Mouse (Mus musculus) embryonic stem cell, embryonic (primary cell): ENCODE data around the gene Gm20388.

Source experiments
- CTCF ChIA-PET, 4 experiments: fragments of 300-600 bp in 2 of 4; fragments of 350-600 bp in 2 of 4; sonication (Branson Sonifier 250); formaldehyde crosslinking; loops; one replicate each; lab custom pipeline; 2022; ENCODE audit warnings: inconsistent platforms in 2 of 4; lab: Charles Lee
- POLR2A ChIA-PET, 4 experiments: fragments of 300-600 bp in 2 of 4; fragments of 350-600 bp in 2 of 4; sonication (Branson Sonifier 250); formaldehyde crosslinking; loops; one replicate each; lab custom pipeline; 2022; ENCODE audit warnings: antibody characterized with exemption in 4 of 4, inconsistent platforms in 1 of 4; lab: Charles Lee

Gm20388 gene

GRCm38 (mm10) chr8:122897200-122897599 lies 2986.6 kb downstream of the Gm20388 start:
- POLR2A ChIA-PET = interaction anchor here in 3 of 4 experiments (0.6 to 2.1 kb wide), 6 partner anchors 9 to 170 kb away, joined by 3 to 5 read pairs (median 3); no protein-coding TSS in a partner anchor

GRCm38 (mm10) chr8:122898018-122898417 lies 2987.4 kb downstream of the Gm20388 start:
- CTCF ChIA-PET = interaction anchor here in 2 of 4 experiments (0.9 to 1.7 kb wide), 2 partner anchors 9 kb away, joined by 3 to 5 read pairs; no protein-coding TSS in a partner anchor

More at GRCm38 (mm10) chr8:122897200-122897599, 2986.6 kb downstream of the Gm20388 start:
- CTCF ChIA-PET = interaction anchor here in 3 of 4 experiments (0.6 to 1.9 kb wide), 3 partner anchors 9 to 204 kb away, joined by 3 to 8 read pairs (median 3); no protein-coding TSS in a partner anchor

GRCm38 (mm10) chr8:122898473-122898872 lies 2987.8 kb downstream of the Gm20388 start:
- ChIA-PET CTCF (interaction anchor here in 2 of 4 experiments (0.9 to 1.7 kb wide), 2 partner anchors 8 kb away, joined by 3 to 5 read pairs; no protein-coding TSS in a partner anchor), POLR2A (interaction anchor here in 2 of 4 experiments (1.1 to 2.1 kb wide), 4 partner anchors 8 to 167 kb away, joined by 3 to 5 read pairs (median 4); no protein-coding TSS in a partner anchor)

More at GRCm38 (mm10) chr8:122898018-122898417, 2987.4 kb downstream of the Gm20388 start:
- POLR2A ChIA-PET = interaction anchor here in 2 of 4 experiments (1.1 to 2.1 kb wide), 4 partner anchors 8 to 167 kb away, joined by 3 to 5 read pairs (median 4); no protein-coding TSS in a partner anchor

GRCm38 (mm10) chr8:122899085-122899484 lies 2988.4 kb downstream of the Gm20388 start:
- POLR2A ChIA-PET = interaction anchor here in 2 of 4 experiments (0.6 to 1.2 kb wide), 2 partner anchors 144 to 343 kb away, joined by 3 to 6 read pairs; no protein-coding TSS in a partner anchor

GRCm38 (mm10) chr8:122901476-122901875 lies 2990.8 kb downstream of the Gm20388 start:
- CTCF ChIA-PET = no interaction called here
- POLR2A ChIA-PET = interaction anchor here in 2 of 4 experiments (0.8 to 4.5 kb wide), 8 partner anchors 9 to 199 kb away, joined by 3 to 22 read pairs (median 3); no protein-coding TSS in a partner anchor

More at GRCm38 (mm10) chr8:122899085-122899484, 2988.4 kb downstream of the Gm20388 start:
- CTCF ChIA-PET = interaction anchor here in 1 of 4 experiments (1.7 kb wide), 1 partner anchor 8 kb away, joined by 5 read pairs; no protein-coding TSS in a partner anchor

- ChIA-PET CTCF (no interaction called here), POLR2A (interaction anchor here in 2 of 4 experiments (0.8 to 4.5 kb wide), 7 partner anchors 9 to 201 kb away, joined by 3 to 22 read pairs (median 3); no protein-coding TSS in a partner anchor)
Measured at GRCm38 (mm10) chr8:122901892-122902515, 2991.4 kb downstream of the Gm20388 start.

GRCm38 (mm10) chr8:122902581-122902980 lies 2991.9 kb downstream of the Gm20388 start:
- POLR2A ChIA-PET = interaction anchor here in 3 of 4 experiments (0.6 to 4.5 kb wide), 7 partner anchors 10 to 201 kb away, joined by 3 to 22 read pairs (median 3); no protein-coding TSS in a partner anchor
- CTCF ChIA-PET = no interaction called here

GRCm38 (mm10) chr8:122903002-122903401 lies 2992.4 kb downstream of the Gm20388 start:
- POLR2A ChIA-PET = interaction anchor here in 3 of 4 experiments (0.6 to 4.5 kb wide), 7 partner anchors 10 to 200 kb away, joined by 3 to 22 read pairs (median 4); no protein-coding TSS in a partner anchor

GRCm38 (mm10) chr8:122904496-122904895 lies 2993.9 kb downstream of the Gm20388 start:
- POLR2A ChIA-PET = interaction anchor here in 1 of 4 experiments (1.0 to 4.5 kb wide), 4 partner anchors 12 to 169 kb away, joined by 3 to 22 read pairs (median 3); no protein-coding TSS in a partner anchor
- CTCF ChIA-PET = interaction anchor here in 1 of 4 experiments (1.0 kb wide), 1 partner anchor 9 kb away, joined by 3 read pairs; no protein-coding TSS in a partner anchor

More at GRCm38 (mm10) chr8:122903002-122903401, 2992.4 kb downstream of the Gm20388 start:
- CTCF ChIA-PET = no interaction called here

- POLR2A ChIA-PET = interaction anchor here in 1 of 4 experiments (1.0 to 4.5 kb wide), 4 partner anchors 13 to 168 kb away, joined by 3 to 22 read pairs (median 3); no protein-coding TSS in a partner anchor
- CTCF ChIA-PET = interaction anchor here in 1 of 4 experiments (1.0 kb wide), 1 partner anchor 8 kb away, joined by 3 read pairs; no protein-coding TSS in a partner anchor
Measured at GRCm38 (mm10) chr8:122905346-122905745, 2994.7 kb downstream of the Gm20388 start.

- ChIA-PET POLR2A (interaction anchor here in 2 of 4 experiments (0.6 to 2.1 kb wide), 29 partner anchors 9 to 306 kb away, joined by 3 to 11 read pairs (median 3); partner anchors contain the start of genes Ankrd11 (in 1 of the 2), Chmp1a (in 1 of the 2) and Spata33 (in 1 of the 2)), CTCF (interaction anchor here (0.5 to 1.8 kb wide), 41 partner anchors 8 to 1313 kb away, joined by 3 to 12 read pairs (median 4); no protein-coding TSS in a partner anchor)
Measured at GRCm38 (mm10) chr8:122906463-122907021, 2995.9 kb downstream of the Gm20388 start.

GRCm38 (mm10) chr8:122912150-122912549 lies 3001.5 kb downstream of the Gm20388 start:
- ChIA-PET POLR2A (interaction anchor here in 2 of 4 experiments (0.7 to 1.3 kb wide), 3 partner anchors 31 to 236 kb away, joined by 3 to 4 read pairs (median 3); no protein-coding TSS in a partner anchor), CTCF (no interaction called here)

- CTCF ChIA-PET = interaction anchor here in 2 of 4 experiments (0.6 to 1.1 kb wide), 3 partner anchors 204 to 563 kb away, joined by 3 to 5 read pairs (median 3); no protein-coding TSS in a partner anchor
- POLR2A ChIA-PET = interaction anchor here in 2 of 4 experiments (0.7 to 1.3 kb wide), 5 partner anchors 10 to 235 kb away, joined by 3 to 4 read pairs (median 3); no protein-coding TSS in a partner anchor
Measured at GRCm38 (mm10) chr8:122912871-122913270, 3002.2 kb downstream of the Gm20388 start.

- ChIA-PET CTCF (interaction anchor here in 1 of 4 experiments (1.0 to 1.2 kb wide), 3 partner anchors 10 kb away, joined by 3 to 5 read pairs (median 3); no protein-coding TSS in a partner anchor), POLR2A (interaction anchor here in 2 of 4 experiments (1.1 to 1.6 kb wide), 3 partner anchors 9 to 126 kb away, joined by 3 to 5 read pairs (median 3); no protein-coding TSS in a partner anchor)
Measured at GRCm38 (mm10) chr8:122916766-122917165, 3006.1 kb downstream of the Gm20388 start.

GRCm38 (mm10) chr8:122917531-122918392 lies 3007.1 kb downstream of the Gm20388 start:
- ChIA-PET POLR2A (interaction anchor here in 2 of 4 experiments (1.0 to 1.8 kb wide), 7 partner anchors 7 to 125 kb away, joined by 3 to 6 read pairs (median 3); no protein-coding TSS in a partner anchor), CTCF (interaction anchor here in 3 of 4 experiments (1.1 to 1.7 kb wide), 4 partner anchors 9 to 11 kb away, joined by 3 to 5 read pairs (median 5); no protein-coding TSS in a partner anchor)
